Mouse (Mus musculus): ENCODE data around the gene Lima1. TPM values are rescaled to one million over a fixed set of nuclear protein-coding genes. Genes with fewer than 3 reads are reported as not detected.
"Not testable (repeated sequence)": the region's sequence is repeated elsewhere in the genome, so short reads cannot be mapped to it uniquely, and the experiment has no call there.

Lima1 gene
- polyA plus RNA-seq, 1 experiment = 73.2 TPM

DNA sequence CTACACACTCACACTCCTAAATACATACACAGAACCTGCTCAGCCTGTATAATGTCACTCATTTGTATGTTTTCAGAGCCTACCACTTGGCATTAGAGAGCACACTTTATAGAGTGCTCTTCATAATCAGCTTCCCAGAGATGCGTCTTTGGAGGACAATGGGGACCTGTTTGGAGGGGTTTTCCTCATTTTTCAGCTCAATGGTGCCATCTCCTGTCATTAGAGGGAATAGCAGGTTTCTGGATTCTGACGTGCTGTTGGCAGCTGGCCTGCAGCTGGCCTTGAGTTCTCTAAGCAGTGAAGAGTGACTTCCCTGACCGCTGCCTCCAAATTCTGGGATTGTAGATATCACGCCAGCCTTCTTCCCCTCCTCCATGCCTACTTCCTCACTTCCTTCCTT lies 29.1 kb upstream of the Lima1 start:
- TF ChIP-seq CTCF (IDR thresholded peaks at IDR 0.05; ENCODE audit: insufficient read depth, low read depth, low read length) (peak; percentile 49), POLR2A (IDR thresholded peaks at IDR 0.05; ENCODE audit: insufficient read depth, low read depth, low read length) (no peak)
- Histone ChIP-seq H3K4me1 (ENCODE audit: control insufficient read depth, insufficient read depth, low read length) (no peaks in the 10 kb centered on the region), H3K27ac (ENCODE audit: insufficient read depth, low read depth, low read length) (no peak overlapping the region), H3K4me3 (ENCODE audit: insufficient read depth, low read depth, low read length) (no peak overlapping the region)
- 3% methylated on average over 4 of the region's 4 CpGs for WGBS

DNA sequence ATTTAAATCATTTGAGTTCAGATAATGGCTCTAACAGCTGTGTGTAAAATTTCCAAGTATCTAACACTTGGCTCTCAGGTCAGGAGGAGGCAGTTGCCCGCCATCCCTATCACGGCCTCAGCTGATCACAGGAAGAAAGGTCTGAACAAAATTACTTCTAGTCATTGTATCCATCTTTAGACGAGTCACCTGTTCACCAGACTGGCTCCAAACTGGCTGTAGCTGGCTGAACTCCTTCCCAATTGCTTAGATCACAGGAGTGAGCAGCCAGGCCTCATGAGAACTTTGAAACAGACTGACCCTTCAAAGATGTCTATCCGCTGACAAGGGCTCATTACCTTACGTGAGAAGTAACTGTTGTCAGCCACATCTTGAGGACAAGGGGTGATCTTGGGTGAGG lies 28.0 kb upstream of the Lima1 start:
- TF ChIP-seq POLR2A (IDR thresholded peaks at IDR 0.05; ENCODE audit: insufficient read depth, low read depth, low read length) (no peak), CTCF (IDR thresholded peaks at IDR 0.05; ENCODE audit: insufficient read depth, low read depth, low read length) (no peak)
- peaks cover 2% of the 10 kb centered on the region; the same call in 1 of the 2 replicates for H3K4me1 ChIP-seq (ENCODE audit: control insufficient read depth, insufficient read depth, low read length)
- H3K4me3 ChIP-seq (ENCODE audit: insufficient read depth, low read depth, low read length) = no peak overlapping the region
- H3K27ac ChIP-seq (ENCODE audit: insufficient read depth, low read depth, low read length) = no peak overlapping the region
- WGBS = 85% methylated on average over 5 of the region's 5 CpGs

DNA sequence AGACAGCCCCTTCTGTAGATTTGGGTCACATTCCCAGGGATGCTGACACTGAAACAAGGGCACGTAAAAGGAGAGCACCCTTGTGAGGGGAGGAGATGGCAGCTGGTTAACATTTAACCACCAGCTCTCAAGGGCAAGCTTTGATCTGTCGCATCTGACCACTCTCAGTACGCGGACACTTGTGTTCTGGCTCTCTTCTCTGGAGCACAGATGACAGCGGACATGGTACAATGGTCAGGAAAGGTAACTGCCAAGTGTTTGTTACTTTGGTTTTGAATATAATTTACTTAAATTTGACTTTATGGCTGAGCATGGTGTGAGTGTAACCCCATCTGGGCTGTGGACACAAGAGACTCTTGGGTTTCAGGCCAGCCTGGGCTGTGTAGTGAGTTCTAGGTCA lies 27.5 kb upstream of the Lima1 start:
- H3K27ac ChIP-seq (ENCODE audit: insufficient read depth, low read depth, low read length) = no peak overlapping the region
- TF ChIP-seq CTCF (IDR thresholded peaks at IDR 0.05; ENCODE audit: insufficient read depth, low read depth, low read length) (no peak), POLR2A (IDR thresholded peaks at IDR 0.05; ENCODE audit: insufficient read depth, low read depth, low read length) (no peak)
- peaks cover 4% of the 10 kb centered on the region; the same call in 1 of the 2 replicates for H3K4me1 ChIP-seq (ENCODE audit: control insufficient read depth, insufficient read depth, low read length)
- H3K4me3 ChIP-seq (ENCODE audit: insufficient read depth, low read depth, low read length) = no peak overlapping the region
- 92% methylated on average over 5 of the region's 5 CpGs for WGBS

DNA sequence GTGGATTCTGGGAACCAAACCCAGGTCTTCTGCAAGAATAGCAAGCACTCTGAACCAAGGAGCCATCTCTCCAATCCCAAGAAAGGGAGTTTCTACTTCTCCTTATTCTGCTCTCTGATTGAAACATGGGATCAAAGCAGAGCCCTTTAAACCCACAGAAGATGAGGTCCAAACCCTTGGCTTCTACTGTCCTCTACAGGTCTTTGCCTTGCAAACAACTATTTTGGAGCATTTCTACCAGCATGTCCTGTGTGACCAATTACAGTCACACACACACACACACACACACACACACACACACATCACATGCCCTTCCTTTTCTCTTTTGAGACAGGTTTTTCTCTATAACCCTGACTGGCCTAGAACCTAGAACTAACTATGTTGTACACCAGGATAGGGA lies 21.4 kb upstream of the Lima1 start:
- TF ChIP-seq CTCF (IDR thresholded peaks at IDR 0.05; ENCODE audit: insufficient read depth, low read depth, low read length) (no peak), POLR2A (IDR thresholded peaks at IDR 0.05; ENCODE audit: insufficient read depth, low read depth, low read length) (no peak)
- H3K27ac ChIP-seq (ENCODE audit: insufficient read depth, low read depth, low read length) = no peak overlapping the region
- peaks cover 6% of the 10 kb centered on the region; the same call in 1 of the 2 replicates for H3K4me1 ChIP-seq (ENCODE audit: control insufficient read depth, insufficient read depth, low read length)
- H3K4me3 ChIP-seq (ENCODE audit: insufficient read depth, low read depth, low read length) = no peak overlapping the region

DNA sequence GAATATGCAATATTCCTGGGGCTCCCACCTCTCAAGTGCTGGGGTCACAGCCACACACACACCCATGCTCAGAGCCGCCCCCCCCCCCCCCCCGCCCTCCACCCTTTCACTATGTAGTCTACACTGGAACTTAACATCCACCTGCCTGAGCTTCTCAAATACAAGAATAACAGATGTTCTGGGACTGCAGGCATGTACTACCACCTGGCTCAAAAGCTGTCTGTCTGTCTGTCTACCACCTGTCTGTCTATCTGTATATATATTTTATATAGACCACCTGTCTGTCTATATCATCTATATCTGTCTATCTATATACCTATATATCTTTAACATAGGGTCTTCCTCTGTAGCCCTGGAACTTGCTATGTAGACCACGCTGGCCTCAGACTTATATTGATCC lies 16.1 kb upstream of the Lima1 start:
- H3K4me1 ChIP-seq (ENCODE audit: control insufficient read depth, insufficient read depth, low read length) = no peaks in the 10 kb centered on the region
- TF ChIP-seq CTCF (IDR thresholded peaks at IDR 0.05; ENCODE audit: insufficient read depth, low read depth, low read length) (no peak), POLR2A (IDR thresholded peaks at IDR 0.05; ENCODE audit: insufficient read depth, low read depth, low read length) (no peak)
- H3K4me3 ChIP-seq (ENCODE audit: insufficient read depth, low read depth, low read length) = no peak overlapping the region
- WGBS = 71% methylated on average over 3 of the region's 3 CpGs
- H3K27ac ChIP-seq (ENCODE audit: insufficient read depth, low read depth, low read length) = no peak overlapping the region

DNA sequence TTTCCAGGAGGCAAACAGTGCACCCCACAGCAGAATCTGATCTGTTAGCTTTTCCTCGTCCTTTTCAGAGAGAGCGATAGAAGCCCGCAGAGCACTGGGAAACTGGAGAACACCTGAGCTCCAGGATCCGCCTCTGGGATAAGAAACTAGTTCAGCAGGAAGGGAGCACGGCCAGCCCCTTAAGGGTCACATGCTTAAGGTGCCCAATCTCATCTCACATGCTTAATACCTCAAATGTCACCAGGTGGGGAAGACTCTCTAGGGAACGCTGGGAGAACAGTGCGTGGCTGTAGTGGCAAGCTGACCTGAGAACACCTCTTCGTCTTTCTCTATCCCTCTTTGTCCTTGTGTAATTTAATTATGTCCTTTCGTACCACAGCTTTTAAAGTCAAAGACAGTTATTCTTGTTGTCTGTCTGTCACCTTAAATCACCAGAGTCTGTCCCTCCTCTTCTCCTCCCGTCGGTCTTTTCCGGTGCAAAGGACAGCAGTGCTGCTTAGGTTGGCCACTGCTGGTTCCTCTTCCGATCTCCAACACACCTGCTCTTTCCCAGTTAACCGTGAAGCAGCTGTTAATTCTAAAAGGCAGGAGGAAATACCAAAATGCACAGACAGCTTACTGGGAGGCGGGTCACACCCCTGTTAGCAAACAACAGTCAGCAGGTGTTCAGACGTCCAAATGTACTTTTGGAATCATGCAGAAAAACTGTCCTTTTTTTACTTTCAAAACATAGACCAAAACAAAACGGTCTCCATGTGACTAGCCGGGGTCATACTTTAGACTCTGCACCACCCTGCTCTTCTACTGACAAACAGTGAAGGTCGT lies 15.4 kb upstream of the Lima1 start:
- H3K4me3 ChIP-seq (ENCODE audit: insufficient read depth, low read depth, low read length) = no peak overlapping the region
- H3K4me1 ChIP-seq (ENCODE audit: control insufficient read depth, insufficient read depth, low read length) = no peaks in the 10 kb centered on the region
- H3K27ac ChIP-seq (ENCODE audit: insufficient read depth, low read depth, low read length) = no peak overlapping the region
- WGBS = 60% methylated on average over 19 of the region's 19 CpGs
- TF ChIP-seq CTCF (IDR thresholded peaks at IDR 0.05; ENCODE audit: insufficient read depth, low read depth, low read length) (no peak), POLR2A (IDR thresholded peaks at IDR 0.05; ENCODE audit: insufficient read depth, low read depth, low read length) (no peak)

DNA sequence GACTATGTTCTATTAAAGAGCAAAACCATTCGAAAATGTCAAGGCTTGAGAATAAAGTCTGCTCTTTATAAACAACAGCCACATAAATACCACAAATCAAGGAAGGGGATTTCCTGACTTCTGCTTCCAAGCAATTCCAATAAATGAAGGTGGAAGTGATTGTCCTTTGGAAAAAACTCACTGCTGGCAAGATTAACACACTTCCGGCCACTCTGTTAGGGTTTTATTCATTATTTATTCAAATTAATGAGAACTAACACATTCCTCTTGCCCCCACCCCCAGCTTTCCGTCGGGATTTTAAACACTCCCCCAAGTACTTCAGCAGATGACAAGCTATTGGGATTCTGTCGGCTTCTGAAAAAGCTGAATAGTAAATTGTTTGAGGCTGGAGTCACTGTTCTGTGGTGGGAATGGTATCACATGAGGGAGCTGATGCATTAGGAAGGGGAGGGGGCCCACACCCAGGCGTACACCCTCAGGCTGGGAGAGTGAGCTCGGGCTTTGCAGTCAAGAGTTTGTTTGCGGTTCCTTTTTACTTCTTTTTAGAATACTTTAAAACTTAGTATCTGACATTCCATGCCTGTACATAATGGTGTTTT lies 14.1 kb upstream of the Lima1 start:
- TF ChIP-seq CTCF (IDR thresholded peaks at IDR 0.05; ENCODE audit: insufficient read depth, low read depth, low read length) = no peak
- no peak for TF ChIP-seq POLR2A (IDR thresholded peaks at IDR 0.05; ENCODE audit: insufficient read depth, low read depth, low read length)
- Histone ChIP-seq H3K4me3 (ENCODE audit: insufficient read depth, low read depth, low read length) (no peak overlapping the region), H3K4me1 (ENCODE audit: control insufficient read depth, insufficient read depth, low read length) (no peaks in the 10 kb centered on the region), H3K27ac (ENCODE audit: insufficient read depth, low read depth, low read length) (no peak overlapping the region)
- 29% methylated on average over 8 of the region's 8 CpGs for WGBS

DNA sequence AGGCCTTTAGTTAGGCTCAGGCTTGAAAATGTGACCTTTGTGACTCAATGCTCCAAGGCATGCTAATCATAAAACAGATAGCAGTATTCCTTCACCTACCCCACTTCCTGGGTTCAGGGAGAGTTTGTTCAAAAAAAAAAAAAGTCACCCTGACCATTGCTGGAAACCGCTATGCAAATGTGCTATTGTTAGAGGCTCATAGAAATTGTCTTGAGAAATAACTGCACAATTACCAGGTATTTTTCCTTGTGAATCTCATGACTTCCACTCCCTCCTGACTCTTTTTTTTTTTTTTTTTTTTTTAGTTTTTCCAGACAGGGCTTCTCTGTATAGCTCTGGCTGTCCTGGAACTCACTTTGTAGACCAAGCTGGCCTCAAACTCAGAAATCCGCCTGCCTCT lies 11.9 kb upstream of the Lima1 start:
- H3K4me1 ChIP-seq (ENCODE audit: control insufficient read depth, insufficient read depth, low read length); H3K4me3 ChIP-seq (ENCODE audit: insufficient read depth, low read depth, low read length); H3K27ac ChIP-seq (ENCODE audit: insufficient read depth, low read depth, low read length): not testable (repeated sequence)
- WGBS = 97% methylated on average over 2 of the region's 2 CpGs

DNA sequence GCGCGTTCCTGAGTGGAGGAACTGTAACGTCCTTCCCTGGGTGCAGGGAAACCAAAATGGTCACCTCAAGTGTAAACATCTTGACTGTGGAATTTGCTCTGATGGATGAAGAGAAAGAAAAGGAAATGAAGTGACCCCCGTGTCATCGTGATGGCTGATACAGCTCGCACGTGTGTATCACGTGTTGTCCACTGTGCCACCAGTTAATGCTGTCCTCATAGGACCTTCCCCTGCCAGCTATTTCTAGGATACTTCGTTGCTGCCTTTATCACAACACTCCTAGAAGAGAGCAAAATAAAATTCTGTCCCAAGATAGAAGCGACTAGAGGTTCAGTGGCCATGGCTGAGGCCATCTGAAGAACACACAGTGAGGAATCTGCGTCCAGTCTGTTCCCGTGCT lies 8.8 kb upstream of the Lima1 start:
- Histone ChIP-seq H3K27ac (ENCODE audit: insufficient read depth, low read depth, low read length) (no peak overlapping the region), H3K4me1 (ENCODE audit: control insufficient read depth, insufficient read depth, low read length) (no peaks in the 10 kb centered on the region), H3K4me3 (ENCODE audit: insufficient read depth, low read depth, low read length) (no peak overlapping the region)
- 91% methylated on average over 12 of the region's 12 CpGs for WGBS
- no peak for TF ChIP-seq POLR2A (IDR thresholded peaks at IDR 0.05; ENCODE audit: insufficient read depth, low read depth, low read length)
- no peak for TF ChIP-seq CTCF (IDR thresholded peaks at IDR 0.05; ENCODE audit: insufficient read depth, low read depth, low read length)

Measured in olfactory bulb, adult 2 months (tissue).